Comparison of ENCODE assay signal across 20 mouse cellular contexts in the genomic region with DNA sequence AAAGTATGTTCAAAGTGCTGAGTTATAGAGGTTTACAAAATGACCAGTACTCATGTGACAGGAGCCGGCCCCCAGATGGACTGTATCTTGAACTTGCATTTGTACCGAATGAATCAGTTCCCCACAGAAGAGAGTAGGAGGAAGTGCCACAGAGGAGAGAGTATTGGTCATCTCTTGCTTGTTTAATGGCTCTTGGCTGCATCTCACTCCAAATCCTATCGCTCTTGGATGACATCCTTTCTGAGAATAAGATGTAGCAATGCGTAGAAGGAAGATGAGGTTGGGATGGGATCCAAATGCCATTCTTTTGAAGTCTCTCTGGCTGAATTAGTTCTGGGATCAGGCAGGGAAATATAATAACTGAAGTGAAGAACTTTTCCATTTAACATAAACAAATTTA. TPM values are rescaled to one million over a fixed set of nuclear protein-coding genes. Genes with fewer than 3 reads are reported as not detected.
DNase-seq lines count a peak whose midpoint lies in the region; ATAC-seq and TF ChIP-seq lines count a peak whose summit lies in the region.
"Had no signal": no experiment of that assay in that cellular context is flagged by ENCODE, and none has a peak within 500 bp of the region (broad histone marks: within the 10 kb centered on the region; RNA-seq: fewer than 3 reads in every experiment).

No protein-coding gene starts in this region.

- no peak for TF ChIP-seq POLR2A in kidney, adult 2 months (IDR thresholded peaks at IDR 0.05; ENCODE audit: low read depth, low read length)
- no peak for TF ChIP-seq POLR2A in lung, adult 2 months (IDR thresholded peaks at IDR 0.05; ENCODE audit: borderline replicate concordance, extremely low read depth, low read depth, low read length)

- no peak for TF ChIP-seq EP300 in stomach, postnatal 0 days (optimal IDR thresholded peaks at IDR 0.05)

- no peak overlapping the region for H3K4me3 ChIP-seq in kidney, adult 2 months (ENCODE audit: insufficient read depth, low read depth, low read length)
- H3K4me3 ChIP-seq in kidney, embryonic 14.5 days (ENCODE audit: low read length) = no peak overlapping the region
- H3K4me3 ChIP-seq in lung, embryonic 16.5 days (ENCODE audit: low read length) = no peak overlapping the region
- no peak overlapping the region for H3K4me3 ChIP-seq in lung, adult 2 months (replicated peaks; ENCODE audit: extremely low read depth, low read depth, low read length)
- H3K4me3 ChIP-seq in stomach, postnatal 0 days (ENCODE audit: low read depth, low read length) = no peak overlapping the region
- H3K4me3 ChIP-seq: embryonic facial prominence, embryonic 13.5 days; hindbrain, embryonic 12.5 days; liver, embryonic 13.5 days had no signal

- no peak for ATAC-seq in kidney, embryonic 14.5 days (ENCODE audit: low FRiP score, low TSS enrichment)
- ATAC-seq in lung, embryonic 16.5 days (ENCODE audit: low read depth) = peak; percentile 64; the same call in 1 of the 2 replicates
- peak; percentile 54 for ATAC-seq in Patski
- ATAC-seq in stomach, postnatal 0 days (ENCODE audit: low FRiP score, low TSS enrichment) = peak; percentile 60; the same call in 1 of the 2 replicates
- ATAC-seq: activated CD4-positive, CD25-positive, alpha-beta regulatory T cell, adult 4 months had no signal

- H3K9ac ChIP-seq in kidney, embryonic 14.5 days (ENCODE audit: low read depth, low read length) = no peak overlapping the region
- no peak overlapping the region for H3K9ac ChIP-seq in lung, embryonic 16.5 days (ENCODE audit: low read length)
- H3K9ac ChIP-seq in stomach, postnatal 0 days (ENCODE audit: low read length) = no peak overlapping the region
- H3K9ac ChIP-seq: embryonic facial prominence, embryonic 13.5 days; hindbrain, embryonic 12.5 days; liver, embryonic 13.5 days had no signal

- H3K36me3 ChIP-seq in kidney, adult 2 months (ENCODE audit: control insufficient read depth, insufficient read depth, low read length) = no peaks in the 10 kb centered on the region
- H3K36me3 ChIP-seq in kidney, embryonic 14.5 days (ENCODE audit: control insufficient read depth, insufficient read depth, low read length) = no peaks in the 10 kb centered on the region
- H3K36me3 ChIP-seq in lung, embryonic 16.5 days (ENCODE audit: control insufficient read depth, insufficient read depth, low read length) = no peaks in the 10 kb centered on the region
- no peaks in the 10 kb centered on the region for H3K36me3 ChIP-seq in stomach, postnatal 0 days (ENCODE audit: control insufficient read depth, insufficient read depth, low read length)
- H3K36me3 ChIP-seq: embryonic facial prominence, embryonic 13.5 days; hindbrain, embryonic 12.5 days; liver, embryonic 13.5 days had no signal

- 0 out of 2 replicates have a peak, but pooled peaks cover 2% of the 10 kb centered on the region for H3K27me3 ChIP-seq in kidney, adult 2 months (replicated peaks; ENCODE audit: control insufficient read depth, insufficient read depth, low read length)
- H3K27me3 ChIP-seq in kidney, embryonic 14.5 days (ENCODE audit: control insufficient read depth, insufficient read depth, low read length) = no peaks in the 10 kb centered on the region
- no peaks in the 10 kb centered on the region for H3K27me3 ChIP-seq in lung, embryonic 16.5 days (ENCODE audit: control insufficient read depth, insufficient read depth, low read depth, low read length)
- H3K27me3 ChIP-seq in Patski = no peaks in the 10 kb centered on the region
- H3K27me3 ChIP-seq in stomach, postnatal 0 days (ENCODE audit: control insufficient read depth, insufficient read depth, low read length) = no peaks in the 10 kb centered on the region
- H3K27me3 ChIP-seq: embryonic facial prominence, embryonic 13.5 days; hindbrain, embryonic 12.5 days; liver, embryonic 13.5 days had no signal

- in situ Hi-C loops in Patski (cut with MboI; ENCODE audit: low pct_unique_long_range_greater_than_20kb) = no loop called here

- 61% methylated on average over 4 of the region's 4 CpGs for WGBS in kidney, adult 2 months
- 82% methylated on average over 4 of the region's 4 CpGs for WGBS in kidney, embryonic 14.5 days
- WGBS in lung, embryonic 16.5 days = 39% methylated on average over 4 of the region's 4 CpGs
- WGBS in lung, adult 2 months = 53% methylated on average over 4 of the region's 4 CpGs
- WGBS in stomach, postnatal 0 days = 51% methylated on average over 4 of the region's 4 CpGs

- no peak overlapping the region; the same call in 1 of the 2 replicates for H3K27ac ChIP-seq in kidney, adult 2 months (ENCODE audit: insufficient read depth, low read depth, low read length)
- no peak overlapping the region for H3K27ac ChIP-seq in kidney, embryonic 14.5 days (ENCODE audit: low read depth, low read length)
- H3K27ac ChIP-seq in lung, embryonic 16.5 days (ENCODE audit: low read length) = no peak overlapping the region
- no peak overlapping the region for H3K27ac ChIP-seq in stomach, postnatal 0 days (replicated peaks)
- H3K27ac ChIP-seq: embryonic facial prominence, embryonic 13.5 days; hindbrain, embryonic 12.5 days; liver, embryonic 13.5 days had no signal

- H3K4me1 ChIP-seq in kidney, adult 2 months (ENCODE audit: control insufficient read depth, insufficient read depth, low read length) = peaks cover 4% of the 10 kb centered on the region; the same call in 1 of the 2 replicates
- H3K4me1 ChIP-seq in kidney, embryonic 14.5 days (ENCODE audit: control insufficient read depth, insufficient read depth, low read length) = no peaks in the 10 kb centered on the region
- H3K4me1 ChIP-seq in lung, embryonic 16.5 days (replicated peaks; ENCODE audit: control insufficient read depth, insufficient read depth, low read length) = no peaks in the 10 kb centered on the region; the same call in 1 of the 2 replicates
- no peaks in the 10 kb centered on the region for H3K4me1 ChIP-seq in lung, adult 2 months (ENCODE audit: control insufficient read depth, insufficient read depth, low read length)
- no peaks in the 10 kb centered on the region for H3K4me1 ChIP-seq in stomach, postnatal 0 days (replicated peaks; ENCODE audit: control insufficient read depth, insufficient read depth)
- H3K4me1 ChIP-seq: embryonic facial prominence, embryonic 13.5 days; hindbrain, embryonic 12.5 days; liver, embryonic 13.5 days had no signal

- H3K4me2 ChIP-seq in kidney, embryonic 14.5 days (replicated peaks; ENCODE audit: low read depth, low read length) = no peak overlapping the region
- no peak overlapping the region for H3K4me2 ChIP-seq in lung, embryonic 16.5 days (ENCODE audit: low read depth, low read length)
- no peak overlapping the region for H3K4me2 ChIP-seq in stomach, postnatal 0 days (replicated peaks; ENCODE audit: low read depth)
- H3K4me2 ChIP-seq: embryonic facial prominence, embryonic 13.5 days; heart, embryonic 11.5 days; hindbrain, embryonic 12.5 days; liver, embryonic 13.5 days; midbrain, embryonic 11.5 days had no signal

- H3K9me3 ChIP-seq in kidney, embryonic 14.5 days (ENCODE audit: control insufficient read depth, low read length) = no peaks in the 10 kb centered on the region
- H3K9me3 ChIP-seq in lung, embryonic 16.5 days (ENCODE audit: control insufficient read depth, low read length) = no peaks in the 10 kb centered on the region
- H3K9me3 ChIP-seq in stomach, postnatal 0 days (ENCODE audit: control insufficient read depth, low read length) = no peaks in the 10 kb centered on the region
- H3K9me3 ChIP-seq: embryonic facial prominence, embryonic 13.5 days; hindbrain, embryonic 12.5 days; liver, embryonic 13.5 days had no signal

- POLR2A ChIA-PET in Patski (lab: Charles Lee) = no interaction called here

- TF ChIP-seq CTCF in kidney, adult 2 months (conservative IDR thresholded peaks at IDR 0.05; ENCODE audit: insufficient read depth, insufficient read length, low read depth, low read length) = no peak
- TF ChIP-seq CTCF in lung, adult 2 months (IDR thresholded peaks at IDR 0.05; ENCODE audit: insufficient read depth, low read length) = no peak
- TF ChIP-seq CTCF in Patski (IDR thresholded peaks at IDR 0.05) = no peak
- TF ChIP-seq CTCF in stomach, postnatal 0 days (IDR thresholded peaks at IDR 0.05; ENCODE audit: low read depth) = no peak

- CTCF ChIA-PET in Patski (lab: Charles Lee) = no interaction called here

- peak; percentile 5 for DNase-seq in kidney, adult 2 months
- no peak for DNase-seq in lung, adult 2 months
- no peak for DNase-seq in Patski (ENCODE audit: low read depth, low spot score)
- DNase-seq in stomach, postnatal 0 days (ENCODE audit: low spot score) = no peak
- no peak for DNase-seq in layer of hippocampus, adult 18-20 months (ENCODE audit: low spot score in 2 of 2)
- no peak for DNase-seq in thymus, postnatal 4 days
- DNase-seq: adrenal gland, postnatal 10 days; B cell, adult 2 months; cerebellum, adult 9-11 months; heart, postnatal 10 days; liver, embryonic 13.5 days; retina, postnatal 1 day; thymus, postnatal 25 days had no signal

RNA-seq across cellular contexts. Expression of a gene that starts 55.2 kb away (rescaled TPM):
- 0.27 and 0.30 TPM in 2 replicates for polyA plus RNA-seq in kidney, adult 2 months (2012; rRNA removed)
- 17.3 and 26.7 TPM in 2 replicates for polyA plus RNA-seq in kidney, embryonic 14.5 days (2014; fragmentation: Nextera tagmentation; extraction: Ambion mirVana)
- 30.6 and 31.9 TPM in 2 replicates for polyA plus RNA-seq in lung, embryonic 16.5 days (2015; fragmentation: Nextera tagmentation; extraction: Ambion mirVana)
- 8.5 and 12.0 TPM in 2 replicates for polyA plus RNA-seq in lung, adult 2 months (2012; rRNA removed)
- 1.4 TPM for polyA plus RNA-seq in Patski (2021)
- 2.8 and 4.0 TPM in 2 replicates for polyA plus RNA-seq in stomach, postnatal 0 days (2015; fragmentation: Nextera tagmentation; extraction: Ambion mirVana)
- 1 to 10 TPM; 3.7 TPM for total RNA-seq in layer of hippocampus, adult 18-20 months (2021)
- polyA plus RNA-seq: activated CD4-positive, CD25-positive, alpha-beta regulatory T cell, adult 4 months had no signal
